Mouse (Mus musculus) midbrain, embryonic 12.5 days (tissue): ENCODE results near the gene Gstt1. TPM values are rescaled to one million over a fixed set of nuclear protein-coding genes. Genes with fewer than 3 reads are reported as not detected.

Source experiments
- ATAC-seq: fragments of 200-750 bp; cut with Nextera tagmentation; 2 replicates; pipeline ENCODE4 v1.8.0; 2017; ENCODE audit warnings: low read depth, moderate TSS enrichment, moderate library complexity; ENCODE audit not compliant: low FRiP score
- H3K27ac ChIP-seq: fragments of 300-500 bp; sonication (generic); replicated peaks from 2 replicates; pipeline ENCODE4 v1.5.1; 2016; ENCODE audit warnings: mild to moderate bottlenecking
- H3K27me3 ChIP-seq: fragments of 300-500 bp; sonication (generic); 2 replicates; pipeline ENCODE4 v1.6.1; 2016; ENCODE audit warnings: mild to moderate bottlenecking
- H3K36me3 ChIP-seq: fragments of 300-500 bp; sonication (generic); 2 replicates; pipeline ENCODE4 v1.6.1; 2016
- H3K4me1 ChIP-seq: fragments of 300-500 bp; sonication (generic); 2 replicates; pipeline ENCODE4 v1.6.1; 2016
- H3K4me2 ChIP-seq: fragments of 300-500 bp; sonication (generic); replicated peaks from 2 replicates; pipeline ENCODE4 v1.6.1; 2016; ENCODE audit warnings: mild to moderate bottlenecking, moderate library complexity
- H3K4me3 ChIP-seq: fragments of 300-500 bp; sonication (generic); 2 replicates; pipeline ENCODE4 v1.5.1; 2016; ENCODE audit warnings: mild to moderate bottlenecking
- H3K9ac ChIP-seq: fragments of 300-500 bp; sonication (generic); replicated peaks from 2 replicates; pipeline ENCODE4 v1.6.1; 2016; ENCODE audit warnings: mild to moderate bottlenecking, moderate library complexity
- H3K9me3 ChIP-seq: fragments of 300-500 bp; sonication (generic); 2 replicates; pipeline ENCODE4 v1.6.1; 2016; ENCODE audit warnings: mild to moderate bottlenecking
- WGBS: fragments of 180-500 bp; shearing (Covaris S2); methylation state at CpG from one replicate; pipeline ENCODE4 v1.1.7; 2016; 5-methylcytosine and 5-hydroxymethylcytosine counted together
- polyA plus RNA-seq: library from polyadenylated mRNA; unstranded; fragments of >200 nt; fragmentation: Nextera tagmentation; extraction: Ambion mirVana; gene quantifications from 2 replicates; pipeline ENCODE4 v1.2.1, GENCODE M21; 2016

Gstt1 gene
- polyA plus RNA-seq, 1 experiment from 2014 or later: 7.0 TPM

DNA sequence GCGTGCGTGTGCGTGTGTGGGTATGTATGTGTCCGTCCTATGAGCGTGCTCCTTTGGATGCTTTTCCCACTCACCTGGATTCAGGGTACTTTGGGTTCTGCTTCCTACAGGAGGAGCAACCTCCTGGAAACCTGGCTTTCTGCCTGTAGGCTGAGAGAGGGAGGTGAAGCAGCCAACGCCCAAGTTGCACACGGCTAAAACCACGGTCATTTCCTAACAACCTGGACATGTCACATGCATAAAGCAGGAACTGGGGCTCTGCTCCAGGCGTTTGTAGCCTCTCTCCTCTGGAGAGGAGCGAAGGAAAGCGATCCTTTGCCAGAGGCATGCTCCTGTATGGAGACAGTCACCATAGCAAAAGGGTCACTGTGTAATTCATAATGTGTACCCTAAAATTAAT is 41.7 kb downstream of the Gstt1 start:
- Histone ChIP-seq H3K9me3 (no peaks in the 10 kb centered on the region), H3K27ac (no peak overlapping the region), H3K4me2 (no peak overlapping the region), H3K4me3 (no peak overlapping the region), H3K4me1 (no peaks in the 10 kb centered on the region), H3K36me3 (peaks cover 50% of the 10 kb centered on the region), H3K27me3 (no peaks in the 10 kb centered on the region), H3K9ac (no peak overlapping the region)
- WGBS: 94% methylated on average over 11 of the region's 11 CpGs
- ATAC-seq: no peak

DNA sequence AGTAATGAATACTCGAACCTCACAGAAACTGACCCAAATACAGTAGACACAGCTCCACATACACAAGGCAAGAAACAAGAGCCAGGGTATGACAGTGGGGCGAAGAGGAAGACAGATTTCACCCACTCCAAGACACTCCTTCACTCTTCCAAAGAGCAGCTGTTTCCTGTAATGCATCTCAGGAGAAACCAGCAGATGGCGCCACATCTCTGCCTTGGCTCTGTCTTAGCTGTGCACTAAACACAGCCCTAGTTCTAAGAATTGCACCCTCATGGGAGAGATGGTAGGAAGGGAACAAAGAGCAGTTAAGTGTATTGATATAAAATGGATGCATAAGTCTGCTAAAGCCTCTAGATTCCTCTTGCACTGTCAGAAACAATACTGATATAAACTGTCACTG is 54.4 kb downstream of the Gstt1 start:
- WGBS: 47% methylated on average over 3 of the region's 3 CpGs
- H3K9me3 ChIP-seq: no peaks in the 10 kb centered on the region
- ATAC-seq: peak; percentile 75; the same call in 1 of the 2 replicates
- no peak overlapping the region for H3K4me3 ChIP-seq
- no peak overlapping the region for H3K9ac ChIP-seq
- peaks cover 92% of the 10 kb centered on the region for H3K36me3 ChIP-seq
- no peaks in the 10 kb centered on the region for H3K4me1 ChIP-seq
- H3K27ac ChIP-seq: no peak overlapping the region
- H3K27me3 ChIP-seq: no peaks in the 10 kb centered on the region
- no peak overlapping the region for H3K4me2 ChIP-seq

- ATAC-seq: no peak
- WGBS: 93% methylated on average over 12 of the region's 12 CpGs
- H3K36me3 ChIP-seq: peaks cover 92% of the 10 kb centered on the region
Observed at GRCm38 (mm10) chr10:75743369-75743768, 55.0 kb downstream of the Gstt1 start.

GRCm38 (mm10) chr10:75740866-75741265 is 57.5 kb downstream of the Gstt1 start:
- H3K27ac ChIP-seq: no peak overlapping the region
- ATAC-seq: no peak
- no peak overlapping the region for H3K9ac ChIP-seq
- no peak overlapping the region for H3K4me2 ChIP-seq
- no peaks in the 10 kb centered on the region for H3K4me1 ChIP-seq
- 96% methylated on average over 3 of the region's 3 CpGs for WGBS
- H3K36me3 ChIP-seq: peaks cover 87% of the 10 kb centered on the region
- H3K4me3 ChIP-seq: no peak overlapping the region
- H3K27me3 ChIP-seq: no peaks in the 10 kb centered on the region
- no peaks in the 10 kb centered on the region for H3K9me3 ChIP-seq

More at GRCm38 (mm10) chr10:75743369-75743768, 55.0 kb downstream of the Gstt1 start:
- Histone ChIP-seq H3K9me3 (no peaks in the 10 kb centered on the region), H3K27ac (no peak overlapping the region), H3K9ac (no peak overlapping the region), H3K4me1 (no peaks in the 10 kb centered on the region), H3K4me2 (no peak overlapping the region), H3K4me3 (no peak overlapping the region), H3K27me3 (no peaks in the 10 kb centered on the region)

Other genes with a start within 250 kb of the Gstt1 start
- 10.0 and 10.3 TPM in 2 replicates for gene Lrrc75b, start 238.3 kb downstream of the Gstt1 start, polyA plus RNA-seq
- 1.0 and 1.2 TPM in 2 replicates for gene Ggt1, start 237.0 kb downstream of the Gstt1 start, polyA plus RNA-seq
- gene Ggt5, start 209.2 kb downstream of the Gstt1 start, polyA plus RNA-seq: 1.0 and 1.7 TPM in 2 replicates
- 2.0 and 2.4 TPM in 2 replicates for gene Susd2, start 154.6 kb downstream of the Gstt1 start, polyA plus RNA-seq
- 46.3 and 49.2 TPM in 2 replicates for gene Cabin1, start 34.2 kb downstream of the Gstt1 start, polyA plus RNA-seq
- gene Ddt, start 25.2 kb downstream of the Gstt1 start, polyA plus RNA-seq: 82.1 and 83.0 TPM in 2 replicates
- gene Gm20441, start 17.6 kb downstream of the Gstt1 start, polyA plus RNA-seq: not detected in 2 replicates
- 1.3 and 2.4 TPM in 2 replicates for gene Gstt3, start 17.2 kb downstream of the Gstt1 start, polyA plus RNA-seq
- not detected in 2 replicates for gene Gstt4, start 24.0 kb upstream of the Gstt1 start, polyA plus RNA-seq
- gene Gstt2, start 38.8 kb upstream of the Gstt1 start, polyA plus RNA-seq: 7.7 and 7.9 TPM in 2 replicates
- 1,213 and 1,289 TPM in 2 replicates for gene Mif, start 61.7 kb upstream of the Gstt1 start, polyA plus RNA-seq
- 1.8 and 2.4 TPM in 2 replicates for gene Derl3, start 94.8 kb upstream of the Gstt1 start, polyA plus RNA-seq
- gene Smarcb1, start 123.0 kb upstream of the Gstt1 start, polyA plus RNA-seq: 294 and 315 TPM in 2 replicates
- gene Chchd10, start 134.5 kb upstream of the Gstt1 start, polyA plus RNA-seq: 5.7 and 7.4 TPM in 2 replicates
- 32.2 and 44.0 TPM in 2 replicates for gene Mmp11, start 137.9 kb upstream of the Gstt1 start, polyA plus RNA-seq
- 0.46 and 0.56 TPM in 2 replicates for gene Gm867, start 142.1 kb upstream of the Gstt1 start, polyA plus RNA-seq
- 0.71 TPM in 1 of 2 replicates, not detected in the other for gene Vpreb3, start 144.5 kb upstream of the Gstt1 start, polyA plus RNA-seq
- gene Gm5134, start 155.9 kb upstream of the Gstt1 start, polyA plus RNA-seq: not detected in 2 replicates
- 25.2 and 28.7 TPM in 2 replicates for gene Zfp280b, start 234.1 kb upstream of the Gstt1 start, polyA plus RNA-seq